Mouse (Mus musculus): ENCODE measurements around the gene Bcl6b. TPM values are rescaled to one million over a fixed set of nuclear protein-coding genes. Genes with fewer than 3 reads are reported as not detected.

Gene Bcl6b
- total and polyA plus RNA-seq, 2 experiments from 2014 or later = 2.4 to 5.0 TPM

GRCm38 (mm10) chr11:70220731-70221602 is 8.6 kb downstream of the Bcl6b start, which contains the start of gene Slc16a13:
Gene Slc16a13 (minus strand): TSS chr11:70221064.
- no peak; the same call in 1 of the 2 replicates for TF ChIP-seq CTCF (IDR thresholded peaks at IDR 0.05; ENCODE audit: low read depth)
- WGBS = under 1% methylated on average over 28 of the region's 28 CpGs
- Histone ChIP-seq H3K4me1 (ENCODE audit: insufficient read depth, low read length) (peaks cover 23% of the 10 kb centered on the region), H3K4me2 (ENCODE audit: low read depth, low read length) (peak within 1 kb of the TSS; percentile 67), H3K9me3 (ENCODE audit: low read length) (no peaks in the 10 kb centered on the region), H3K27ac (peak within 1 kb of the TSS; percentile 82), H3K36me3 (ENCODE audit: insufficient read depth, low read length) (peaks cover 3% of the 10 kb centered on the region; the same call in 1 of the 2 replicates), H3K4me3 (ENCODE audit: low read length) (peak within 1 kb of the TSS; percentile 54), H3K9ac (replicated peaks; ENCODE audit: low read length) (peak within 1 kb of the TSS; percentile 68), H3K27me3 (ENCODE audit: insufficient read depth, low read length) (no peaks in the 10 kb centered on the region)
- ATAC-seq (peak; percentile 96), DNase-seq (ENCODE audit: low spot score) (peak; percentile 98)

- peak overlapping the region; percentile 54 for H3K4me3 ChIP-seq (ENCODE audit: low read length)
- peaks cover 23% of the 10 kb centered on the region for H3K4me1 ChIP-seq (ENCODE audit: insufficient read depth, low read length)
- H3K4me2 ChIP-seq (ENCODE audit: low read depth, low read length) = peak overlapping the region; percentile 67
- H3K9ac ChIP-seq (replicated peaks; ENCODE audit: low read length) = peak overlapping the region; percentile 68
- peak overlapping the region; percentile 82 for H3K27ac ChIP-seq
- no peaks in the 10 kb centered on the region for H3K27me3 ChIP-seq (ENCODE audit: insufficient read depth, low read length)
- H3K36me3 ChIP-seq (ENCODE audit: insufficient read depth, low read length) = peaks cover 3% of the 10 kb centered on the region; the same call in 1 of the 2 replicates
- under 1% methylated on average over 24 of the region's 24 CpGs for WGBS
- TF ChIP-seq CTCF (IDR thresholded peaks at IDR 0.05; ENCODE audit: low read depth) = no peak
- peak; percentile 1; the same call in 1 of the 2 replicates for ATAC-seq
- DNase-seq (ENCODE audit: low spot score) = no peak
- no peaks in the 10 kb centered on the region for H3K9me3 ChIP-seq (ENCODE audit: low read length)
Measured at GRCm38 (mm10) chr11:70220323-70220722, 9.3 kb downstream of the Bcl6b start.

GRCm38 (mm10) chr11:70219873-70220272 is 9.7 kb downstream of the Bcl6b start:
- DNase-seq (ENCODE audit: low spot score) (no peak), ATAC-seq (no peak)
- peak overlapping the region; percentile 54 for H3K4me3 ChIP-seq (ENCODE audit: low read length)
- H3K4me1 ChIP-seq (ENCODE audit: insufficient read depth, low read length) = peaks cover 23% of the 10 kb centered on the region
- H3K36me3 ChIP-seq (ENCODE audit: insufficient read depth, low read length) = peaks cover 3% of the 10 kb centered on the region; the same call in 1 of the 2 replicates
- H3K9ac ChIP-seq (replicated peaks; ENCODE audit: low read length) = peak overlapping the region; percentile 68
- H3K27ac ChIP-seq = peak overlapping the region; percentile 82
- H3K27me3 ChIP-seq (ENCODE audit: insufficient read depth, low read length) = no peaks in the 10 kb centered on the region
- 52% methylated on average over 7 of the region's 7 CpGs for WGBS
- H3K4me2 ChIP-seq (ENCODE audit: low read depth, low read length) = peak overlapping the region; percentile 67
- H3K9me3 ChIP-seq (ENCODE audit: low read length) = no peaks in the 10 kb centered on the region
- TF ChIP-seq CTCF (IDR thresholded peaks at IDR 0.05; ENCODE audit: low read depth) = no peak

GRCm38 (mm10) chr11:70218741-70219470 is 10.7 kb downstream of the Bcl6b start:
- DNase-seq (ENCODE audit: low spot score) = no peak
- Histone ChIP-seq H3K27me3 (ENCODE audit: insufficient read depth, low read length) (no peaks in the 10 kb centered on the region), H3K27ac (no peak overlapping the region), H3K4me2 (ENCODE audit: low read depth, low read length) (peak overlapping the region; percentile 67), H3K9ac (replicated peaks; ENCODE audit: low read length) (peak overlapping the region; percentile 68; the same call in 1 of the 2 replicates), H3K9me3 (ENCODE audit: low read length) (no peaks in the 10 kb centered on the region), H3K36me3 (ENCODE audit: insufficient read depth, low read length) (peaks cover 3% of the 10 kb centered on the region; the same call in 1 of the 2 replicates), H3K4me3 (ENCODE audit: low read length) (peak overlapping the region; percentile 54), H3K4me1 (ENCODE audit: insufficient read depth, low read length) (peaks cover 27% of the 10 kb centered on the region)
- WGBS = 88% methylated on average over 15 of the region's 15 CpGs
- no peak for ATAC-seq
- TF ChIP-seq CTCF (IDR thresholded peaks at IDR 0.05; ENCODE audit: low read depth) = no peak

- Histone ChIP-seq H3K27me3 (ENCODE audit: insufficient read depth, low read length) (no peaks in the 10 kb centered on the region), H3K4me3 (ENCODE audit: low read length) (no peak overlapping the region), H3K9ac (replicated peaks; ENCODE audit: low read length) (no peak overlapping the region), H3K27ac (no peak overlapping the region), H3K36me3 (ENCODE audit: insufficient read depth, low read length) (peaks cover 3% of the 10 kb centered on the region; the same call in 1 of the 2 replicates), H3K4me1 (ENCODE audit: insufficient read depth, low read length) (peaks cover 30% of the 10 kb centered on the region), H3K9me3 (ENCODE audit: low read length) (no peaks in the 10 kb centered on the region), H3K4me2 (ENCODE audit: low read depth, low read length) (no peak overlapping the region)
- no peak for ATAC-seq
- WGBS = 92% methylated on average over 4 of the region's 4 CpGs
- TF ChIP-seq CTCF (IDR thresholded peaks at IDR 0.05; ENCODE audit: low read depth) = no peak
- DNase-seq (ENCODE audit: low spot score) = no peak
Measured at GRCm38 (mm10) chr11:70218039-70218438, 11.6 kb downstream of the Bcl6b start.

GRCm38 (mm10) chr11:70216103-70216502 is 13.5 kb downstream of the Bcl6b start:
- no peak overlapping the region for H3K4me2 ChIP-seq (ENCODE audit: low read depth, low read length)
- no peaks in the 10 kb centered on the region for H3K9me3 ChIP-seq (ENCODE audit: low read length)
- no peak for ATAC-seq
- WGBS = 49% methylated on average over 3 of the region's 3 CpGs
- no peak overlapping the region for H3K4me3 ChIP-seq (ENCODE audit: low read length)
- no peak overlapping the region for H3K9ac ChIP-seq (replicated peaks; ENCODE audit: low read length)
- DNase-seq (ENCODE audit: low spot score) = no peak
- peaks cover 22% of the 10 kb centered on the region; the same call in 1 of the 2 replicates for H3K4me1 ChIP-seq (ENCODE audit: insufficient read depth, low read length)
- peaks cover 3% of the 10 kb centered on the region; the same call in 1 of the 2 replicates for H3K36me3 ChIP-seq (ENCODE audit: insufficient read depth, low read length)
- TF ChIP-seq CTCF (IDR thresholded peaks at IDR 0.05; ENCODE audit: low read depth) = no peak
- no peak overlapping the region for H3K27ac ChIP-seq
- no peaks in the 10 kb centered on the region for H3K27me3 ChIP-seq (ENCODE audit: insufficient read depth, low read length)

Data from hindbrain, postnatal 0 days (tissue).